Mouse (Mus musculus) left cerebral cortex, postnatal 36 days (tissue): ENCODE data around the gene Fut7. TPM values are rescaled to one million over a fixed set of nuclear protein-coding genes. Genes with fewer than 3 reads are reported as not detected.

Experiments
- DNase-seq, 2 experiments: peaks; one replicate each; pipeline ENCODE4 v3.0.0; 2021 to 2022; ENCODE audit warnings: low spot score in 2 of 2, mixed read lengths in 1 of 2
- intact Hi-C: fragments of 180-260 bp; cut with DNase I; formaldehyde crosslinking; loops from one replicate; pipeline ENCODE4 v1.15.1; 2025
- total RNA-seq, 2 experiments: library from RNA; stranded (reverse); gene quantifications; 2 replicates each; pipeline ENCODE4 v1.2.3; 2021

Gene Fut7
- total RNA-seq, 2 experiments from 2014 or later: 0.20 TPM; not detected in 1

- no peak for DNase-seq
- intact Hi-C loops: no loop called here
These were observed 29.9 kb downstream of the Fut7 start for GRCm38 (mm10) chr2:25452951-25453350.

- intact Hi-C loops: no loop called here
- DNase-seq: no peak
These were observed 33.3 kb downstream of the Fut7 start, which contains the start of gene Clic3 for GRCm38 (mm10) chr2:25456205-25456953. Gene Clic3 (plus strand): TSS chr2:25456838.

- intact Hi-C loops: no loop called here
- DNase-seq: no peak
These were observed 34.2 kb downstream of the Fut7 start for GRCm38 (mm10) chr2:25457022-25457896.

- intact Hi-C loops: no loop called here
- no peak for DNase-seq
These were observed 35.8 kb downstream of the Fut7 start for GRCm38 (mm10) chr2:25458911-25459310.

- no peak for DNase-seq
- intact Hi-C loops: loop anchor here (2.0 kb wide), 2 partner anchors 29 to 41 kb away; partner anchors contain the start of genes C8g and Fbxw5
These were observed 37.1 kb downstream of the Fut7 start for GRCm38 (mm10) chr2:25460135-25460534.

- intact Hi-C loops: loop anchor here (2.0 kb wide), 2 partner anchors 30 to 40 kb away; partner anchors contain the start of genes C8g and Fbxw5
- peak; percentile 95 to 96 for DNase-seq
These were observed 37.7 kb downstream of the Fut7 start, which contains the start of gene Paxx for GRCm38 (mm10) chr2:25460551-25461309. Gene Paxx (minus strand): TSS chr2:25461094.

GRCm38 (mm10) chr2:25461407-25461806, 38.3 kb downstream of the Fut7 start:
- no peak for DNase-seq
- intact Hi-C loops: loop anchor here (2.0 kb wide), 2 partner anchors 31 to 39 kb away; partner anchors contain the start of genes C8g and Fbxw5

GRCm38 (mm10) chr2:25463630-25464029, 40.6 kb downstream of the Fut7 start:
- intact Hi-C loops: no loop called here
- DNase-seq: no peak

GRCm38 (mm10) chr2:25465256-25465655, 42.2 kb downstream of the Fut7 start:
- intact Hi-C loops: no loop called here
- DNase-seq: no peak

- no peak for DNase-seq
- intact Hi-C loops: no loop called here
These were observed 43.0 kb downstream of the Fut7 start for GRCm38 (mm10) chr2:25465816-25466635.

GRCm38 (mm10) chr2:25467606-25468303, 44.7 kb downstream of the Fut7 start:
- intact Hi-C loops: no loop called here
- no peak for DNase-seq

GRCm38 (mm10) chr2:25468962-25469915, 46.2 kb downstream of the Fut7 start:
- peak in 1 of 2 experiments; percentile 48 for DNase-seq
- intact Hi-C loops: no loop called here

GRCm38 (mm10) chr2:25469969-25470368, 46.9 kb downstream of the Fut7 start, which contains the start of gene Ptgds:
Gene Ptgds (minus strand): TSS chr2:25470046.
- intact Hi-C loops: no loop called here
- no peak for DNase-seq

GRCm38 (mm10) chr2:25472550-25472949, 49.5 kb downstream of the Fut7 start:
- intact Hi-C loops: no loop called here
- no peak for DNase-seq
